Mouse (Mus musculus) thymus, adult 2 months (tissue): ENCODE measurements around the gene Tmem178b.

ENCODE experiments used
- CTCF ChIP-seq: fragments of 200-500 bp; IDR thresholded peaks from 2 replicates; pipeline ENCODE4 v1.5.1; 2012; ENCODE audit warnings: mild to moderate bottlenecking, control low read depth, low read length, moderate library complexity, borderline replicate concordance; ENCODE audit not compliant: control insufficient read depth, poor library complexity, insufficient read depth; ENCODE audit errors: extremely low read depth
- POLR2A ChIP-seq: fragments of 200-500 bp; IDR thresholded peaks from 2 replicates; pipeline ENCODE4 v1.6.1; 2012; ENCODE audit warnings: mild to moderate bottlenecking, low read length, control low read depth, moderate library complexity; ENCODE audit not compliant: control insufficient read depth, poor library complexity, insufficient read depth; ENCODE audit errors: extremely low read depth

DNA sequence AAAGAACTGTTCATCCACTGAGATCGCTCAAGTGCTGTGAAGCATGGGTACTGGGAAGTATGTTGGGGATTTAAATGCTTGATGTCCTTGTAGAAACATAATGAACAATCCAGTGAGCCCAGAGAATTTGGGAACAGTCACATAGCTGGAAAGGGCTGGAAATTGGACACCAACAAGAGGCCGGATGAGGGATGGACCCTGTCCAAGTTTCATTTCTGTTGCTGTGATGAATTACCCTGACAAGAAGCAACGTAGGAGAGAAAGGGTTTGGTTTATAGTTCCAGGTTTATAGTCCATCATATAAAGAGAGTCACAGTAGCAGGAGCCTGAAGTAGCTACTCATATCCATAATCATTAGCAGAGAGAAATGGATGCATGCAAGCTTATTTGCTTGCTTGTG is 186.4 kb downstream of the Tmem178b start:
- TF ChIP-seq CTCF (no peak), POLR2A (no peak)
